ENCODE assay signal across 18 mouse cellular contexts in the genomic region with DNA sequence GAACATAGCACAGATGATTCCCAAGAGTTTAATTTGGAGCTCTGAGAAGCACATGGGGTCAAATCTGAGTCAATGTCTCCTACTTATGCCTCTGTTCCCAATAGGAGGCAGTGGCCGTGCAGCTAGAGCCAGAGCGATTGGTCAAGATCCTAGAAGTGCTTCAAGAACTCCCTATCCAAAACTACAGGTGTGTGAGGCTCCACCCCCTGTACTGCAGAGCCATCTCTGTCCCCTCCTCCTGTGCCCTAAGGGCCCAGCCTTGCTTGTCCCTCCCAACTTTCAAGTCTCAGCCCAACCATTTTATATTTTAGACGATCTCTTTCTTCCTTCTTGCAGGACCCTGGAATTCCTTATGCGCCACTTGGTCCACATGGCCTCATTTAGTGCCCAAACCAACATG. TPM values are rescaled to one million over a fixed set of nuclear protein-coding genes. Genes with fewer than 3 reads are reported as not detected.
"Had no signal": no experiment of that assay in that cellular context is flagged by ENCODE, and none has a peak within 500 bp of the region (broad histone marks: within the 10 kb centered on the region; RNA-seq: fewer than 3 reads in every experiment).

No protein-coding gene starts in this region.

- H3K9me3 ChIP-seq: midbrain, embryonic 12.5 days; neural tube, embryonic 13.5 days; neural tube, embryonic 15.5 days had no signal

- H3K36me3 ChIP-seq: midbrain, embryonic 12.5 days; neural tube, embryonic 13.5 days; neural tube, embryonic 15.5 days had no signal

- H3K4me1 ChIP-seq: midbrain, embryonic 12.5 days; neural tube, embryonic 13.5 days; neural tube, embryonic 15.5 days had no signal

- H3K27ac ChIP-seq: midbrain, embryonic 12.5 days; neural tube, embryonic 13.5 days; neural tube, embryonic 15.5 days had no signal

- DNase-seq: lung, adult 18-20 months; lung, embryonic 14.5 days; lung, postnatal 10 days; lung, postnatal 4 days; midbrain, embryonic 14.5 days; retina, postnatal 1 day; right cerebral cortex, adult 18-20 months; right cerebral cortex, postnatal 25 days; right cerebral cortex, postnatal 4 days; spleen, adult 18-20 months; thymus, adult 18-20 months; thymus, postnatal 25 days; thymus, postnatal 4 days had no signal

- H3K4me3 ChIP-seq: midbrain, embryonic 12.5 days; myocyte; neural tube, embryonic 13.5 days; neural tube, embryonic 15.5 days had no signal

RNA-seq across cellular contexts. Expression of a gene that starts 16.9 kb away (rescaled TPM):
- total RNA-seq: megakaryocyte-erythroid progenitor cell, adult 5-6 weeks had no signal
